Mouse (Mus musculus) left cerebral cortex, postnatal 36 days (tissue): ENCODE data around the gene Hivep1. TPM values are rescaled to one million over a fixed set of nuclear protein-coding genes. Genes with fewer than 3 reads are reported as not detected.

ENCODE experiments used
- DNase-seq, 2 experiments: peaks; one replicate each; pipeline ENCODE4 v3.0.0; 2021 to 2022; ENCODE audit warnings: low spot score in 2 of 2, mixed read lengths in 1 of 2
- intact Hi-C: fragments of 180-260 bp; cut with DNase I; formaldehyde crosslinking; loops from one replicate; pipeline ENCODE4 v1.15.1; 2025
- total RNA-seq, 2 experiments: library from RNA; stranded (reverse); gene quantifications; 2 replicates each; pipeline ENCODE4 v1.2.3; 2021

The Hivep1 gene
- total RNA-seq, 2 experiments from 2014 or later: 60.9 to 61.3 TPM

GRCm38 (mm10) chr13:42103486-42104166 lies 51.8 kb downstream of the Hivep1 start:
- DNase-seq: no peak
- intact Hi-C loops: loop anchor here (5.0 kb wide), 1 partner anchor 51 kb away; the partner anchor contains the start of gene Hivep1

GRCm38 (mm10) chr13:42104371-42104770 lies 52.5 kb downstream of the Hivep1 start:
- intact Hi-C loops: loop anchor here (5.0 kb wide), 1 partner anchor 52 kb away; the partner anchor contains the start of gene Hivep1

DNA sequence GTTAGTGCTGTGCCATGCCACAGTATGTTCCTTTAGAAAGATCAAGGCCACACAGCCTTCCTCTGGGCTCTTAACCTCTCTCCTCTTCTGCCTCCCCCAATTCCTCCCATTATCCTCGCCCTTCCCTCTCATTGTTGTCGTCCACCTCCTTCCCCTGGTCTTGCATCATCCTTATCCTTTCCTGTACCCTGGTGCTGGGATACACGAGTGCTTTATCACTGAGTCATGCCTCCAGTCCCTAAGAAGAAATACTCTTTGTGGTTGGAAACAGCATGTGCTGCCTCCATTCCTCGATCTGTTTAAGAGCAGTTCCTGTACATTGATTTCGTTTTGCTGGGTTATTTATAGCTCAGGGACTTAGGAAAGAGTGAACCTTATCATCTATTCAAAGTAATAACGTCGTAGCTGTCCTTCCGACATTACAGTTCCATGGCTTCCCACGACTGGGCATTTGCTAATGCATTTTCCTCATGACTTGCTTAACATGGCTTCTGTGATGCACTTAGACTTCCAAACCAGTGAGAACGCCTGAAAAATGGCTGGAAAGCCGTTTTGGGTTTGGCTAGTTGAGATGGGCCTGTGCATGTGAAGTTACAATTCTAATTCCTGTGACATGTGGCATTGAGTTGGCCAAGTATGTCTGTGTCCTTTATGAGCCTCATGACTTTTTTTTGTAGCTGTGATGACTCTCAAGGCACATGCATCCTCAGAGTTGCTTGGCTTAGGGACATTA lies 56.8 kb downstream of the Hivep1 start:
- no peak for DNase-seq
- intact Hi-C loops: no loop called here

More at GRCm38 (mm10) chr13:42104371-42104770, 52.5 kb downstream of the Hivep1 start:
- DNase-seq: no peak

GRCm38 (mm10) chr13:42110416-42110815 lies 58.6 kb downstream of the Hivep1 start:
- no peak for DNase-seq
- intact Hi-C loops: no loop called here

- intact Hi-C loops: no loop called here
- DNase-seq: no peak
Measured at GRCm38 (mm10) chr13:42112071-42112470, 60.2 kb downstream of the Hivep1 start.

- intact Hi-C loops: no loop called here
- no peak for DNase-seq
Measured at GRCm38 (mm10) chr13:42112748-42113147, 60.9 kb downstream of the Hivep1 start.

- intact Hi-C loops: no loop called here
- no peak for DNase-seq
Measured at GRCm38 (mm10) chr13:42113601-42114000, 61.8 kb downstream of the Hivep1 start.

GRCm38 (mm10) chr13:42116301-42116700 lies 64.5 kb downstream of the Hivep1 start:
- intact Hi-C loops: no loop called here

DNA sequence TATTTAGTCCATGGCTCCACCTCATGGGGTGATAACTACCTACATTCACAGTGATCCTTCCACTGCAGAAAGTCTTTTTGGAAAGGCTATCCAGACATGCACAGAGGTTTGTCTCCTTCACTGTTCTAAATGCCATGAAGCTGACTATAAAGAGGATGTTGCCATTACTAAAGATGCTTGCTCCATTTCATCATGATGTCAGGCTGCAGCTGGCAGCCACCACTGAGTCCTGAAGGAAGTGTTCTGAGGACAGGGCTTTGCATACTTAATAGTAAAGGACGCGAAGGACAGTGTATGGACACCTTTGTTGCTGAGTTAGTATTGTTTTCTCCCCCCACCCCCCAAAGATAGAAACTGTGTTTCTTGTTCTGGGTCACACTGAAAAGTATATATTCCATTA lies 67.2 kb downstream of the Hivep1 start:
- DNase-seq: no peak
- intact Hi-C loops: no loop called here

More at GRCm38 (mm10) chr13:42116301-42116700, 64.5 kb downstream of the Hivep1 start:
- DNase-seq: no peak

DNA sequence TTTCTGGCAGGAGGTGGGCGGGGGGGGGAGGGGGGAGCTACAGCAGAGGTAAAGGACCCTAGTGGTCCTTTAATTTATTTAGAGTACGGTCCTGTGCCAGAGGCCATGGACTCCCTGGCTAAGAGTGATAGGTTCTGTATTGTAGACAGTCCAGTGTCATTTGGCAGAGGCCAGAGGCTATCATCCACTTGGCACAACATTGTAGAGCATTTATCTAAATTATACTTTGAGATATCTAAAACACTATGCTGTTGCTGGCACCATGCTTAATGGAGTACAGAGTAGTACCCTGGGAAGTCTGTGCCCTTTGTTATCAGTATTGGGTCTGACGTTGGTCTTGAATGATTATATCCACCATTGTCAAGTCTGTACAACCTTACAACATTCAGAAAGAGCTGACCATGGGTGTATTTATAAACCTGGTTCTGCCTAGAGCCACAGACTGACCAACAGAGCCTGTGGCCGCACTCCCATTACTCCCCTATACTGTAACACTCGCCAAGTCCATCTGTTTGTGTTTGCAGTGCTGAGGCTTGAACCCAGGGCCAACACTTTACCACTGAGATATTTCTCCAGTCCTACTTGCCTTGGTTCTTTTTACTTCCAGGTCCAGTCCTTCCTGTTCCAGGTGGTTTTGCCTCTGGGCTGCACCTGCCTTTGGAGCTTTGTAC lies 69.4 kb downstream of the Hivep1 start:
- no peak for DNase-seq
- intact Hi-C loops: no loop called here

DNA sequence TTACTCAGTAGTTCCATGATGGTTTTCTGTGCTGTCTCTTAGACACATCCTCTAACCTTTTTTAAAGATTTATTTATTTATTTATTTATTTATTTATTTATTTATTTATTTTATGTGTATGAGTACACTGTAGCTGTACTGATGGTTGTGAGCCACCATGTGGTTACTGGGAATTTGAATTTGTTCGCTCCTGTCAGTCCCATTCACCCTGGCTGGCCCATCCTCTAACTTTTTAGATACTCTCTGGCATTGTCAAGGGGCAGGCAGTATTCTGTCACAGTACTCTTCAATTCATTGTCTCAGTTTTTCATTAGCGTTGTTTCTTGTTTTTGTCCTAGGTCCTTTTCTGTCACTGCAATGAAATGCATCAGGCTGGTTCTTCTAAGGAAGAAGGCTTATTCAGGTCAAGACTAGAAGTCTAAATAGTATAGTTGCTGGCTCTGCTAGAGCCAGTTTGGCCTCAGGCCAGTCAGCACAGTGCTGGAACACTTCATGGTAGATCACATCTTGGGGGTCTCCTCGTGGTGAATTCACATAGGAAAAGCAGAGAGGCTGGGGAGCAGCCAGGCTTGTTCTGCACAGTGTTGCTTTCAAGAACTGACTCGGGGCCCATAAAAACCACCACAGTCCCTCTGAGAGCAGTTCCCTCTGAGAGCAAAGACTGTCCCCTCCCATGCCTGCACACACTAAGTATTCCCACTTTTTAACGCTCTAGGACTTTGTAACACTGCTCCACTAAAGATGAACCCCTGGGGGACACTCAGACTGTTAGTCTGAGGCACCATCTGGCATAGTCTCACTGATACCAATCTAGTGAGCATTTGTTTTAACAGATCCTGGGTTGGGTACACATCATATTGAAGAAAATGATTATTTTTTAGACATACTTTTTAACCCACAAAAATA lies 70.2 kb downstream of the Hivep1 start:
- DNase-seq: no peak
- intact Hi-C loops: no loop called here

DNA sequence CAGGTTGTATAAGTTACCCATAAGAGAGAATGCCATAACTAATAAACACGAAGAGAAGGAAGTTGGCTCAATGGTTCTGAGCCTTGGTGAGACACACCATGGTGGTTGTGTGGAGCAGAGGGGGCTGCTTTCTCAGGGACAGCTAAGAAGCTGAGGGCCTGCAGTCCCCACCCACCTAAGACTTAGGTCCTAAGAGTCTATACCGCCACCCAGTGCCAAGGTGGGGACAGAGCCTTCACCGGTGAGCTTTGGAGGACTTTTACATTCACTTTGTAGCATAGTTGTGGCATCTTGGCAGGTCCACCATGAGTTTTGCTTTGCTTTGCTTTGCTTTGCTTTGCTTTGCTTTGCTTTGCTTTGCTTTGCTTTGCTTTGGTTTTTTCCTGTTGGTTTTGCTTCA lies 92.8 kb downstream of the Hivep1 start:
- no peak for DNase-seq
- intact Hi-C loops: no loop called here

DNA sequence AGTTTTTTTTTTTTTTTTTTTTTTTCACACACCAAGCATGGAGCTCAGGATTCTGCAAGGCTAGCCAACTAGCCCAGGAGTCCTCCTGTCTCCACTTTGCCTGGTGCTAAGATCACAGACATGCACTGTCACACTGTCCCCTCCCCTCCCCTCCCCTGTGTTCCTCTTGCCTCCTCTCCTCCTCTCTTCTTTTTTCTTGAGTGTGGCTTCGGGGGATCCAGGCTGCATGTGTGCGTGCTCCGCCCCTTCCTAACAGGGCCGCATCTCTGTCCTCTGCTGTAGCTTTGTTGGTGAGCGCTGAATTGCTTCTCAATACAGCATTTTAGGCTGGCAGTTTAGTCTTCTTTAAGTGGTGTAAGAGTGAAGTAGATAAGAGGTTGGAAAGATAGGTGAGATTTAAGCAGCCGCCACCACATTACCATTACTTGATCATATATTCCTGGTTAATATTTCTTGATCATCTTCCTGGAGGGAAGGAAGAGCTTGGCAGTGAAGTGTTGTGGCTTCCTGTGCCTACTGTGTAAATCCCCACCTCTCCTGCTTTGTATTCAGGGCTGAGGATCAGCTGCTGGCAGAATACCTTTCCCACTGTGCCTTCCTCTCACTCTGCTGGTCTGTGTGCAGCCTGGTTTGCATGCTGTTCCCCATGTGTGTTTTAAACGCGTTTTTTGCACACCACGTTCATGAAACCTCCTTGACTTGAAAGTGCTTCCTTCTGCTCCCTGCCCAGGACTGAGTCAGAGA lies 97.7 kb downstream of the Hivep1 start:
- intact Hi-C loops: loop anchor here (10.0 kb wide), 1 partner anchor 435 kb away; no protein-coding TSS in a partner anchor

GRCm38 (mm10) chr13:42150072-42150450 lies 98.2 kb downstream of the Hivep1 start:
- no peak for DNase-seq
- intact Hi-C loops: loop anchor here (10.0 kb wide), 1 partner anchor 435 kb away; no protein-coding TSS in a partner anchor

More for the DNA sequence above, 97.7 kb downstream of the Hivep1 start:
- no peak for DNase-seq

DNA sequence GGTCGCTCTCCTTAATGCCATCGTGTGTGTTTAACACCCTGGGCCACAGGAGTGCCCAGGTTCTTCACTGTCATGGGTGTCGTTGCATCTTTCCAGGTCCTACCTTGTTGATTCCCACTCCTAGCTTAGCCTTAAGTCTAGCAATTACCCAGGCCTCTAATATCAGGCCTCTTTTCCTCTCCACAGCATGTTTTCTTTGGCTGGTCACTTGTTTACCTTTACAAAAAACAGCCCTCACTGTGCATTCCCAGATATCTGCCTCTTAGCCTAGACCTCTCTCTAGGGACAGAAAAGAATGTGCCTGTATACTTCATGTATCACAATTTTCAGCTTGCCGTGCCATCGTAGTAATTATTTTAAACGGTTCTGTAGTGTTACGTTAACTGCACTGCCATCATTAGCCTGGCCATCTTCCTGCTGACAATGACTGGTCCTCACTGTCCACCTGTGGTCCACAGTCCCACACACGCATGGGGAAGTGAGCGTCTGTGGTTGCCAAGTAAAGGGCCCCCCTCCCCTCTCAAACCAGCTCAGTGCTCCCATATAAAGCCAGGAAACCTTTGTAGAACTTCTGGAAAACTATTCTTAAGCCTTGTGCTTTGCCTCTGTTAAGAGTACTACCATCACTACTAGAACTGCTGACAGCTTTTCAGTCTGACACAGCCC lies 98.8 kb downstream of the Hivep1 start:
- no peak for DNase-seq
- intact Hi-C loops: loop anchor here (10.0 kb wide), 1 partner anchor 434 kb away; no protein-coding TSS in a partner anchor

- peak; percentile 32 to 35 for DNase-seq
- intact Hi-C loops: loop anchor here (10.0 kb wide), 1 partner anchor 427 kb away; no protein-coding TSS in a partner anchor
Measured at GRCm38 (mm10) chr13:42158259-42158658, 106.4 kb downstream of the Hivep1 start.

DNA sequence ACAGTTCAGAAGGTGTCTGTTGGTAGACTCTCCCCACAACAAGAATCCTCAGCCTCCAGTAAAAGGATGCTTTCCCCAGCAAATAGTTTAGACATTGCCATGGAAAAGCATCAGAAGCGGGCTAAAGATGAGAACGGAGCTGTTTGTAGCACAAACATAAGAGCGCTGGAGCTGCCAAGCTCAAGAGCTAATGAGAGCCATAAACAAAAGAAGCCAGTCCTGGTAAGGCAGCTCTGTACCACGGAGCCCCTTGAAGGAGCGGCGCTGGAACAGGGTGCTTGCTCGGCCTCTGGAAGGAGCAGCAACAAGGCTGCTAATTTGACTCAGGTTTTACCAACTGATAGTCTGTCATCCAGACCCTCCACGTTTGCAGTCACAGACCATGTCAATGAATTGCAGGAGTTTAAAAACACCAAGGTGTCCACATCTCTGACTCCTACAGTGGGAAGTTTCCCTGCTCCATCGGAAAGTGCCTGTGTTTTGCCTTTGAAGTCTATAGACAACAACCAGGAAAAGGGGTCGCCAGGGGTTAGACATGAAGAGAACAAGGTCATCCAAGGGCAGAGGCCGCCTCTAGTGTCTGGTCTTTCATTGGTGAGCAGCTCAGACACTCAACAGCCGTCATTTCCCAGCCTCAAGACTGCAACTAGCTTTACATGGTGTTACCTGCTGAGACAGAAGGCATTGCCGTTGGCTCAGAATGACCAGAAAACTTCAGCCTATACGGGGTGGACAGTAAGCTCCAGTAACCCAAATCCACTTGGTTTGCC lies 107.8 kb downstream of the Hivep1 start:
- intact Hi-C loops: loop anchor here (10.0 kb wide), 1 partner anchor 425 kb away; no protein-coding TSS in a partner anchor

More for the DNA sequence above, 107.8 kb downstream of the Hivep1 start:
- DNase-seq: no peak
